30 mouse cellular contexts compared by ENCODE assay signal in genomic region chr1:183991921-183992320, GRCm38 (mm10). TPM values are rescaled to one million over a fixed set of nuclear protein-coding genes. Genes with fewer than 3 reads are reported as not detected.
"Had no signal": no experiment of that assay in that cellular context is flagged by ENCODE, and none has a peak within 500 bp of the region (broad histone marks: within the 10 kb centered on the region; RNA-seq: fewer than 3 reads in every experiment).

No protein-coding gene starts in this region.

- H3K9me3 ChIP-seq: heart, embryonic 12.5 days; heart, embryonic 13.5 days; heart, embryonic 15.5 days; hindbrain, embryonic 10.5 days; hindbrain, embryonic 12.5 days; hindbrain, embryonic 13.5 days; hindbrain, embryonic 15.5 days; intestine, embryonic 15.5 days; kidney, embryonic 15.5 days had no signal

- H3K4me3 ChIP-seq: heart, embryonic 12.5 days; heart, embryonic 13.5 days; heart, embryonic 15.5 days; hindbrain, embryonic 10.5 days; hindbrain, embryonic 12.5 days; hindbrain, embryonic 13.5 days; hindbrain, embryonic 15.5 days; intestine, embryonic 15.5 days; kidney, embryonic 15.5 days; layer of hippocampus, adult 2 months; left cerebral cortex, adult 2 months had no signal

- DNase-seq: heart, postnatal 10 days; heart, postnatal 14 days; heart, postnatal 36 days; kidney, adult 11 months; kidney, adult 18-20 months; kidney, adult 2 months; kidney, adult 8-10 months; kidney, adult 9 months; kidney, postnatal 10 days; kidney, postnatal 14 days; kidney, postnatal 25 days; kidney, postnatal 36 days; kidney, postnatal 4 days; layer of hippocampus, adult 9-11 months; layer of hippocampus, postnatal 36 days had no signal

- H3K27ac ChIP-seq: heart, embryonic 13.5 days; heart, embryonic 15.5 days; hindbrain, embryonic 10.5 days; hindbrain, embryonic 12.5 days; hindbrain, embryonic 13.5 days; hindbrain, embryonic 14.5 days; hindbrain, embryonic 15.5 days; hindbrain, postnatal 0 days; intestine, embryonic 15.5 days; kidney, embryonic 15.5 days; kidney, postnatal 0 days; layer of hippocampus, adult 2 months; left cerebral cortex, adult 2 months had no signal

- H3K4me1 ChIP-seq: heart, embryonic 12.5 days; heart, embryonic 13.5 days; heart, embryonic 15.5 days; hindbrain, embryonic 10.5 days; hindbrain, embryonic 12.5 days; hindbrain, embryonic 13.5 days; hindbrain, embryonic 15.5 days; intestine, embryonic 15.5 days; kidney, embryonic 15.5 days had no signal

- H3K36me3 ChIP-seq: heart, embryonic 12.5 days; heart, embryonic 13.5 days; heart, embryonic 15.5 days; hindbrain, embryonic 10.5 days; hindbrain, embryonic 12.5 days; hindbrain, embryonic 13.5 days; hindbrain, embryonic 15.5 days; intestine, embryonic 15.5 days; kidney, embryonic 15.5 days had no signal

- H3K27me3 ChIP-seq: heart, embryonic 12.5 days; heart, embryonic 13.5 days; heart, embryonic 15.5 days; hindbrain, embryonic 12.5 days; hindbrain, embryonic 13.5 days; hindbrain, embryonic 15.5 days; intestine, embryonic 15.5 days; kidney, embryonic 15.5 days had no signal

RNA-seq across cellular contexts. Expression of gene 1700056E22Rik, which starts 42.2 kb away (rescaled TPM):
- total RNA-seq: layer of hippocampus, adult 18-20 months; layer of hippocampus, adult 2 months; layer of hippocampus, postnatal 36 days; left cerebral cortex, adult 2 months had no signal
